Mouse (Mus musculus) urinary bladder, adult 18-20 months (tissue): ENCODE results near the gene Fuca1.
"Not testable (repeated sequence)": the region's sequence is repeated elsewhere in the genome, so short reads cannot be mapped to it uniquely, and the experiment has no call there.

Experiments used
- DNase-seq, 2 experiments: peaks; one replicate each; pipeline ENCODE4 v3.0.0; 2022; ENCODE audit warnings: low spot score in 2 of 2, mixed read lengths in 2 of 2

Fuca1 gene

DNA sequence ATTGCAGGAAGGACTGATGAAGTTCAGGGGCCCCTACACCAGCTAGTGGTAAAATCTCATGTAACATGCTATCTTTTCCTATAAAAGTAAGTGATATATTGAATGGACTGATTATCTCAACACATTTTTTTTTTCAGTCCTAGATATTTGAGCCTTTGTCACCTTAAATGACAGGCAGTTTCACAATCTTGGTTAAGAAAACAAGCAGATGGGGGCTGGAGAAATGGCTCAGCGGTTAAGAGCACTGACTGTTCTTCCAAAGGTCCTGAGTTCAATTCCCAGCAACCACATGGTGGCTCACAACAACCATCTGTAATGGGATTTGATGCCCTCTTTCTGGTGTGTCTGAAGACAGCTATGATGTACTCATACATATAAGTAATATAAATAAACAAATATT, 1.7 kb downstream of the Fuca1 start:
- no peak for DNase-seq

DNA sequence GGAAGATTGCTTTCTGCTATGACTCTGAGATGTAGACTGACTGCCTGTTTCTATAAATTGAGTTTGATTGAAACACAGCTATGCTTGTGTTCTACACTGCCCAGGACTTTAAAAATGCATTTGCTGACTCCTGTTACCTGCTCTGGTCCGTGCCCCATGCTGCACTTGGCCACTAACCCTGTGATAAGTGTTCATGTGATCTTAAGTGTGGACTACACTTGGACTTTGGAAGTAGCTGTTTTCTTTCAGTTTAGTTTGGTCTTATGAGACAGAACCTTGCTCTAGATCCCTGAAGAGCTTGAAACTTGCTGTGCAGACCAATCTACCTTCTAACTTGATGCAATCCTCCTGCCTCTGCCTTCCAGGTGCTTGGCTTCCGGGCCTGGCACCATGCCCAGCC, 3.9 kb downstream of the Fuca1 start:
- DNase-seq, result no peak

DNA sequence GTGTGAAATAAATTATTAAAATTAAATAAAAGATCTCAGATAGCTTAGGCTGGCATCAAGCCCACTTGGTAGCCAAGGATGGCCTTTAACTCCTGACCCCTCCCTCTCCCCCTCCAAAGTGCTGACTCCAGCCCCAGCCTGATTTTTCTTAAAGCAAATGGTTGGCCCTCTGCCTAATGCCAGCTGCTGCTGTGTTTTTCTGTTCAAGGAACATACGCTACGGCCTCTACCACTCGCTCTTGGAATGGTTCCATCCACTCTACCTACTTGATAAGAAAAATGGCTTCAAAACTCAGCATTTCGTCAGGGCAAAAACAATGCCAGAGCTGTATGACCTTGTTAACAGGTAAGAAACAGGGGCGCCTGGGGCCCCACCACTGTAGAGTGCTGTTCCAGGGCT, 4.8 kb downstream of the Fuca1 start:
- no peak for DNase-seq

DNA sequence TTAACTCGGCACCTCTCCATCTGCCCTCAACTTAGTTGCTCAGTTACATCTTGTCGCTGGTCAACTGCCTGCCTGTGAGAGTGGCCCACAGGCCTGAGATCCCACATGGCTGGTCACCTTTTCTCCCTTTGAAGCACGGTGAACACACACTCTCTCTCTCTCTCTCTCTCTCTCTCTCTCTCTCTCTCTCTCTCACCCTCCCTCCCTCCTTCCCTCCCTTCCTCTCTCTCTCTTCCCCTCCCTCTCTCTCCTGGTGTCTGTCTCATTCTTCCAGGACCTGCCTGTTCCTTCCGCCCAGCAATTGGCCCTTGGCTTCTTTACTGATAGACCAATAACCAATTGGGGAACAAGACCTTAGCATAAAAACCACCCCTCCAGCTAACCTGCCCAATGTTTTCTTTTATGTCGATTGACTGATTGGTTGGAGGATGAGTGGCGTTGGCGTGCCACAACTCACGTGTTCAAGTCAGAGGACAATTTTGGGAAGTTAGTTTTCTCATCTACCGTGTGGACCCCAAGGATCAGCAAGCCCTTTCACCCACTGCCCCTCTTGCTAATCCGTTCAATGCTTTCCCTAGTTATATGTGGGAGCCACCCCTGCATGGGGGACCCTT, 5.8 kb downstream of the Fuca1 start:
- DNase-seq, result no peak

DNA sequence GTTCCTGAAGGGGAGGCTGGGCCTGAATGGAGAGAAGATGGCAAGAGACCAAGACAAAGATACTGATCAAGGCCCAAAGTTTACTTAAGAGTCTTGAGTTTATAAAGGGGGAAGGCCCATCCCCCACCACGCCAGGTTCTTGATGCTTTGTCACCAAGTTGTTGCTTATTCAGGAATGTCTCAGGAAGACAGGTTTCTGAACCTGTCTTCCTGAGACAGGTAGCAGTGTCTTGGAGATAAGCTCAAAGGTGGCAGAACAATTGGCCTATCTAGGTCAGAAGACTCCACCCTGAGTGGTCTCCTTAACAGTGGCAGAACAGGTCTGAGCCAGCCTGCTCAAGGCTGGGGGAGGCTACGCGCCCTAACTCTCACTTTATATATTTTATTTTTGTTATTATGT, 6.3 kb downstream of the Fuca1 start:
- no peak for DNase-seq

DNA sequence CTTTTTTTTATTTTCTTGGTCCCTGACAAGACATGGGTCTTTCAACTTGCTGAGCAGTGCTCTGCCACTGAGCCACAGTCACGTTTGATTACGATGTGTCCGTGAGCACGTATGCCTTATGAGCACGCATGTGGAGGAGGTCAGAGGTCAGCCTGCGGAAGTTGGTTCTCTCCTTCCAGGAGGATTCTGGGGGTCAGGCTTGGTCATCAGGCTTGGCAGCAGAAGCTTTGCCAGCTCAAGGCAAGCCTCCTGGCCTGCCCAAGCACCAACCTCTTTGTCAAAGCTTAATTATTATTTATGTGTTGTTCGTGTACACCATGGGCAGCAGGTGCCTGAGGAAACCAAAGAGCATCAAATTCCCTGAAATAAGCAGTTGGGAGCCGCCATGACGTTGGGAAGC, 7.8 kb downstream of the Fuca1 start:
- no peak for DNase-seq

DNA sequence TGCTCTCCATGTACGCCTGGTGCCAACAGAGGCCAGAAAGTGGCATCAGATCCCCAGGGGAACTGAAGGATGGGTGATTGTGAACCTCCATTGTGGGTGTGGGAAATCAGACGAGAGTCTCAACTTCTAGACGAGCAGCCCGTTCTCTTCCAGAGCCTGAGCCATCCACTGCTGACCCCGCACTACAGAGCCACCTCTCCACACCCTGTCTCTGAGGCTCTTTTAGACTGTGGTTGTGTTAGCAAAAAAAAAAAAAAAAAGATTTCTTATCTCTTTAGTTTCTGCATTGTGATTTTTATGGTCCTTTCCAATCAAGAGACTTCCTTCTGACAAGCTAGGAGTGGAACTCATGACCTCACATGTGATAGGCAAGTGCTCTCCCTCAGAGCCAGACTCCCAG, 8.9 kb downstream of the Fuca1 start:
- DNase-seq, result no peak

DNA sequence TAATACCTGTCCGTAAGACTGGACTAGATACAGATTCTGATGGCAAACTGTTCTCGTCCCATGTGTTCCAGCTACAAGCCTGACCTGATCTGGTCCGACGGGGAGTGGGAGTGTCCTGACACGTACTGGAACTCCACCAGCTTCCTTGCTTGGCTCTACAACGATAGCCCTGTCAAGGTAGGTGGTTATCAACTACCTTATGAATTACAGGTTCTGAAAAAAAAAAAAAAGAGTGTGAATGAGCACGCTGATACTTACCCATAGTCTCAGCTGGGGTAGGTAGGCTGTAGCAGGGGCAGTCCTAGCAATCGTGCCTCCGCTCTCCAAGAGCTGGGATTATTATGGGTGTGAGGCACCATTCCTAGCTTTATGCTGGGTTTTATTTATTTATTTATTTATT, 9.3 kb downstream of the Fuca1 start:
- no peak for DNase-seq

DNA sequence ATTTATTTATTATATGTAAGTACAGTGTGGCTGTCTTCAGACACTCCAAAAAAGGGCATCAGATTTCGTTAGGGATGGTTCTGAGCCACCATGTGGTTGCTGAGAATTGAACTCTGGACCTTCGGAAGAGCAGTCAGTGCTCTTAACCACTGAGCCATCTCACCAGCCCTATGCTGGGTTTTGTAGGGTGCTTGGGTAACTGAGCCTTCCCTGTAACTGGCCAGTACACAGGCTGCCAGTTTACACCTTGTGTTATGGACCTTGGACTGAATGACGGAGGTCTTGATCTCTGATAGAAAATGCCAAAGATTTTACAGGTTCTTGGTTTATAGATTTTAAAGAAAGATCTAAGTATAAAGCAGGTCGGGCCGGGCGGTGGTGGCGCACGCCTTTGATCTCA, 9.7 kb downstream of the Fuca1 start:
- DNase-seq, result no peak

DNA sequence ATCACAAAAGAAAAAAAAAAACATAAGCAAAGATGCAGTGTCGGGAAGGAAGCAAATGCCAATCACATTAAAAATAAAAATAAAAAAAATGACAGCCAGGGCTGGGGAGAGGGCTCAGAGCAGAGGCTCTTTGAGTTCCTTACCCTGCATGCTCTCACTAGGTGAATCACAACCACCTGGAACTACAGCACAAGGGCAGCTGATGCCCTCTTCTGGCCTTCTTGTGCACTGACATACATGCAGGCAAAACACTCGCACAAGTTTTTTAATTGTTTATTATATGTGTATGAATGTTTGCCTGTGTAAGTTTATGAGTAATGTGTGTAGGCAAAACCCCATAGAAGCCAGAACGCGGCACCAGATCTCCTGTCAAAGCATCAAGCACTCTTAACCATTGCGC, 11.3 kb downstream of the Fuca1 start:
- DNase-seq, result no peak

DNA sequence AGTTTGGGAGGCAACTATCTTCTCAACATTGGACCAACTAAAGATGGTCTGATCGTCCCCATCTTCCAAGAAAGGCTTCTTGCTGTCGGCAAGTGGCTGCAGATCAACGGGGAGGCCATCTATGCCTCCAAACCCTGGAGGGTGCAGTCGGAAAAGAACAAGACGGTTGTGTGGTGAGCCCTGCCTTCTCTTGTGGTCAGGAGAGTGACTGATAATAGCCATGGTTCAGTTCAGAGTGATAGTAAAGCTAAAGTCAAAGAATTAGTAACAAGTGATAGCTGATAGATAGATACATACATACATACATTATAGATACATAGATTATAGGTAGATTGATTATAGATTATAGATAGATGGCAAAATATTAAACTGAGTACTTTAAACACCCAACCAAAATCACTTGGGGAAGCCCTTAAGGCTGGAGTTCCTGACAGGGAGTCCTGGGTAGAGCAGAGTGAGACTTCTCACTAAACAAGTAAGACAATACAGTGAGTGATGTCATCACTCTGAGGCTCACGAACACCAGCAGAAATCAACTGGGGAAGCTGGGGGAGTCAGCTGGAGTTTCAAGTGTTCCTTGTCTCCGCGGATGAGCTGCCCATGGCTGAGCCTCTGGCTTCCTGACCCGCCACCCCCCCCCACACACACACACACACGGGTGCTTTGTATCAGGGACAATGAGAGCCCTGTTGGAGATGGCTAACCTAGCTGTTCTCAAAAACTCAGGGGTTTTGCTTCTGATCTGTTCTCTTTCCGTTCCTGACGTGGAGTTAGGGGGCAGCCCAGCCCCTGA, 14.4 kb downstream of the Fuca1 start:
- DNase-seq, result no peak

DNA sequence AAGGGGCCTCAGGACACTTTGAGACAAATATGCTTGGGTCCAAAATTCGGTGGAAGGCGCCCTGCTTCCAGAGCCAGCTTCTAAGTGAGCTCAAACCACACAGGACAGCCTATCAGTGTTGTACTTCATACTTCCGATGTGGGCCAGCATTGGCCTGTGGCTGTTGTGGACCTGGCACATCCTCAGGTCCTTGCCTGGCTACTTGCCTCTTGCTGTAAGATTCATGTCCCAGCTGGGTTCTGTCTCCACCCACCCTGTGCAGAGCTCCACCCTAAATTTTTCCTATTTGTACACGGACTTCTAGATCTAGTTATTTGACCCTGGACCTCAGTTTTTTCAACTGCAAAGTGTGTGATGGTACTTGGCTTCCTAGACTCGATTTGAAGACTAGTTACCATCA, 15.0 kb downstream of the Fuca1 start:
- DNase-seq, result peak in 1 of 2 experiments; percentile 52

DNA sequence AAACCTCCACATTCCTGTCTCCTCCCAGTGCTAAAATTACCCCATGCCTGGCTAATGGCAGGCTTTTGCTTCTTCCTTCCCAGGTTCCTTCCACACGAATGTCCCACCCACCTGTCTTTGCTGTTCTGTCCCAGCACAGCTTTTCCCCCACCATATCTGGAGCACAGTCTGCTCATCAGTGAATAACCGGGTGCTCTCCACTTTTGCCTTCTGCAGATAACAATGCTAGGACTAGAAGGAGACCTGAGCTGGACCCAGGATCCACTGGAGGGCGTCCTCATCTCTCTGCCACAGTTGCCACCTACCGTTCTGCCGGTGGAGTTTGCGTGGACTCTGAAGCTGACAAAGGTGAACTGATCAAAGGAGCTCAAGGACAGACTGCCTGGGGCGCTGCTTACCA, 18.3 kb downstream of the Fuca1 start:
- no peak for DNase-seq

DNA sequence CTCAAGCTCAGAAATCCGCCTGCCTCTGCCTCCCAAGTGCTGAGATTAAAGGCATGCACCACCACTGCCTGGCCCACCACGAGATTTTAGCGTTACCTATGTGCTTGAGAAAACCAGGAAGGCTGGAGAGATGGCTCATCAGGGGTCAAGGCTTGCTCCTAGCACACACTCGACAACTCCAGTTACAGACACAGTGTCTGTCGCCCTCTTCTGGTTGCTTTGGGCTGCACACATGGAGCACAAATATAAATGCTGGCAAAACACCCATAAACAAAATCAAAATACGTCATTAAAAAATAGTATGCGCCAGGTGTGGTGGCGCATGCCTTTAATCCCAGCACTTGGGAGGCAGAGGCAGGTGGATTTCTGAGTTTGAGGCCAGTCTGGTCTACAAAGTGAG, 20.5 kb downstream of the Fuca1 start:
- DNase-seq, result not testable (repeated sequence)

DNA sequence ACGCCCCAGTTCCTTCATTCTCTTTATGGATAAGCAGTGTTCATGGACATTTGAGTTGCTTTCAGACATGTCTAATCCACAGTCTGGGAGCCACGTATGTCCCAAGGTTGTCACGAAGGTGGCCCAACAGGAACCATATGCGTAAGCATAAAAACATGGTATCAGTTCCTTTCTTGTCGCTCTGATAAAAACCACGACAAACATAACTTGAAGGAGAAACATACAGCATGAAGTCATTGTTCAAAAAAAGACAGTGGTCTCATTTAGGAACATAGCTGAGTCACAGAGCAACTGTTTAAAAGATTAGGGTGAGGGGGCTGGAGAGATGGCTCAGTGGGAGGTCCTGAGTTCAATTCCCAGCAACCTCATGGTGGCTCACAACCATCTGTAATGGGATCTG, 21.7 kb downstream of the Fuca1 start:
- DNase-seq, result no peak

DNA sequence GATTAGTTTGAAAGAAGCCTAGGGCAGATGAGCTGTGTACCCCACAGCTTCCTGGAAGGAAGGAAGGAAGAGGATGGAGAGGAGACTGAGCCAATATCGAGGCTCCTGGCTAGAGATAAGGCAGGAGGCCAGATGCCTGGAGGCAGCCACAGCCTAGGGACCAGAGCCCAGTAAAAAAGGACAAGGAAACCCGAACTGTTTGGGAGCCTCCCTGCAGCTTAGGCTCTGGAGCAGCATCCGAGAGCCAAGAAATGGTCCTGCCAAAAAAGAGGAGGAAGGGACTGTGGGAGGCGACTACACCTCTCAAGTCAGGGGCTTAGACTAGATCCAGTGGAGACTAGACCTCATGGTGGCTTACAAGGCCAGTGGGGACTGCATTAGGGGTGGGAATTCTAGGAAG, 22.9 kb downstream of the Fuca1 start:
- no peak for DNase-seq

DNA sequence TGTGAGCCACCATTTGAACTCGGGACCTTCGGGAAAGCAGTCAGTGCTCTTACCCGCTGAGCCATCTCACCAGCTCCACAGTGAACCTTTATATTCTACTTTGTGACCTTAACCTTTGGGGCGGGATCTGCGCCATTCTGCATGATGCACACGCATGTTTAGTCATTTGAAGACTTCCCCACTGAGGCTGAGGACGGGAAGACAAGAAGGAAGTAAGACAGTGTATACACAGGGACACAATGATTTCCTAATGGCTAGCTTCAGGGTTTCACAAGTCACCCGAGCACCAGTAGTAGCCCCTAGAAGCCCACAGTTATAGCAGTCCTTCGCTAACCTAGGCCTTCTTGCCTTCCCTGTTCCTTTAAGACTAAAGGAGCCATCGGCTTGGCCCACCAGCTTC, 25.2 kb downstream of the Fuca1 start:
- DNase-seq, result no peak

DNA sequence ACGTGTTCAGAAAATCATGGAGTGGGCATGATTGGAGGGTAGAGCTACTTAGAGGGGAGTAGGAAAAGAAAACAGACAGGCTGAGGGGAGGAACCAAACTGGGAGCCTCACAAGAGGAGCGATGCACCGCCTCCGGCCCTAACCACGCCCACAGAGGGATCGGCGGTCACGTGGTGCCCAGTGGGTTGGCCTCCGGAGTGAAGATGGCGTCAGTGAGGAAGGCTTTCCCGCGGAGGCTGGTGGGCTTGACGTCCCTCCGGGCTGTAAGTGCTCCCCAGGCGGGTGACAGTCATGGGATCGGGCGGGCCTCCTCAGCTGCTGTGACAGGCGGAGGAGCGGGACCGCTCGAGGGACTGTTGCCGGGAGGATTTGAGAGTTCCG, 25.7 kb downstream of the Fuca1 start, which contains the start of gene Hmgcl:
TSS of gene Hmgcl (plus strand) at position 171 of the 381 bp plus-strand sequence.
- peak; percentile 92 to 98 for DNase-seq

DNA sequence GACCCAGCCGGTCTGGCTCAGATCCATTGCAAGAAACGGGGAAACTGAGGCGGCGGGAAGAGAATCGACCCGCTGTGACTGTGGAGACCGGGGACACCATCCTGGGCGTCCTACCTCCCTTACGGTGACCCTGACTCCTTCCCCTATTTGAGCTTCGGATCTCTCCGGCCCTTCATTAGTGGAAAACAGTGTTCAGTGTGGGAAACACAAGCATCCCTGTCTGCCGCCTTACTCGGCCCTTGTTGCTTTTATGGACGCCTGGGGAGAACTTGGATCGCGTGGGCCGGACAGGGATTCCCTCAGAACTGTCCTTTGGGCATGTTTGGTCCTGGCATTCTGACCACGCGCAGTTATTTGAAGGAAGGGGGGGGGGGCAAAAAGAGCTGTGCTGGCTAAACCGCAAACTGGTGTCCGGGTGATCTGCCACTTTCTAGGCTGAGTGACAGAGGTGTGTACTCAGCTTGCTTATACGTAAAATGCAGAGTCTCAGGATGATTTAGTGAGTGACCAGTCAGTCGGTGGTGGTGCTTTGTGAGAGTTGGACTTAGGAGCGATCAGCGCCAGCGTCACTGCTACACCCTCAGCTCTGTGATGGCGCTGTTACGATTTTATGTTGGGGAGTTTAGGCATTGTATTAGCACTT, 26.2 kb downstream of the Fuca1 start:
- no peak for DNase-seq

DNA sequence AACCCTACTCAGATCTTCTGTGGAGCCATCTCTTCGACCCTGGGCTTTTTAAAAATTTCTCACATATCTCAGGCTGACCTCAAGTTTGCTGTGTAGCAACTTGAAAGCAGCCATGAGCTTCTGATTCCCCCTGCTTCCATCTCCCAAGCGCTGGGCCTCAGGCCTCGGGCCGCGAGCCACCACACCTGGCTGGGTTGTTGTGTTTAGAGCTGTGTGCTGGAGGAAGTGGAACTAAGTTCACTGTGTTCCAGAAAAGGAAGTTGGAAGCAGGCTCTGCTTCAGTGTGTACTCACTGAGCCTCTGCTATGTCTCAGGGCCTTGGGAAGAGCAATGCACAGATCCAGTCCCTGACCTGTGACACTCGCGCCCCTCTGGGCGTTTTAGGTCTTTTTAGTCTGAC, 27.6 kb downstream of the Fuca1 start:
- no peak for DNase-seq

DNA sequence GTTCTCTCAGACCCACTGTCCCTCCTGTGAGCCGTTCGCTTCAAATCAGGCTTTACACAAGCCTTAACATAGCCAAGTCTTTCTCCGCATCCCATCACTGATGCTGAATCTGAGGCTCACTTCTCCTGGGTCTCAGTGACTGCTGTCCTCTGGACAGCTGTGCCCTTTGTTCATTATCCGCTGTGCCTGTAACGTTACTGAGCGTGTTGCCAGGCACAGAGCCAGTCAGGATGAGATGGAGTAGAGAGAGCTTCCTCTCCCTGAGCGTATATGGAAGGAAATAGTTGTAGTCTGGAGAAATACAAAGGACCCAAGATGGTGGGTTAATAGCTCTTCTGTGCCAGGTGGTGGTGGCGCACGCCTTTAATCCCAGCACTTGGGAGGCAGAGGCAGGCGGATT, 28.9 kb downstream of the Fuca1 start:
- no peak for DNase-seq

DNA sequence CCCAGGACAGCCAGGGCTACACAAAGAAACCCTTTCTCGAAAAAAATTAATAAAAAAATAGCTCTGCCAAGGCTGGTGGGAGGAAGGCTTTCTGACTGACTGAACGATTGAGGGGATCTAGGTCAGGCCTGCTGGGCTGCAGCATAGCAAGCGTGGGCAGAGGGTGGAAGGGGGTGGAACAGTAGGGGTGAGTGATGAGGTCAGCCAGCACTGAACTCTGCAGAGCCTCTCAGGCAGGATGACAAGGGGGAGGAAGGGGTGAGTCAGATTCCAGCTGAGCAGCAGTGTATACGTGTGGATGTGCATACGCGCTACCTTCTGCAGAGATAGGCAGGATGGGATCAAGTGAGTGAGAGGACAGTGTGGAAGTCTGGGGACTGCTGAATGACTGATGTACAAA, 29.4 kb downstream of the Fuca1 start:
- no peak for DNase-seq

DNA sequence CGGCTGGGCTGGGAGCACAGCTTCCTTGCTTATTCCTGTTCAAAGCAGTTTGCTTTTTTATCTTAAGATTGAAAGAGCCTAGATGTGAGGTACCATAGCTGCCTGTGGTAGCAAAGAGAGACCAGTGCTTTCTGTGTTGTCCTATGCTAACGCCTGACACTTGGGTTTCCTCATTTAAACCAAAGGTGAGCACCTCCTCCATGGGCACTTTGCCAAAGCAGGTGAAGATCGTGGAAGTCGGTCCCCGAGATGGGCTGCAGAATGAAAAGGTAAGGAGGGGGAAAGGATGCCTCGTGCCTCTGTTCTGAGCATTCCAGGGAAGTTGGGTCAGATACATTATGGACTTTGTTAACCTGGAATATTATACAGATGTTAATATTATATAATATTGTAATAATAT, 29.8 kb downstream of the Fuca1 start:
- no peak for DNase-seq
